Mouse (Mus musculus): ENCODE results near the gene Golph3. TPM values are rescaled to one million over a fixed set of nuclear protein-coding genes. Genes with fewer than 3 reads are reported as not detected.

The Golph3 gene
- 78.7 and 116 TPM in 2 replicates for polyA plus RNA-seq (2014; fragmentation: Nextera tagmentation; extraction: Ambion mirVana)

DNA sequence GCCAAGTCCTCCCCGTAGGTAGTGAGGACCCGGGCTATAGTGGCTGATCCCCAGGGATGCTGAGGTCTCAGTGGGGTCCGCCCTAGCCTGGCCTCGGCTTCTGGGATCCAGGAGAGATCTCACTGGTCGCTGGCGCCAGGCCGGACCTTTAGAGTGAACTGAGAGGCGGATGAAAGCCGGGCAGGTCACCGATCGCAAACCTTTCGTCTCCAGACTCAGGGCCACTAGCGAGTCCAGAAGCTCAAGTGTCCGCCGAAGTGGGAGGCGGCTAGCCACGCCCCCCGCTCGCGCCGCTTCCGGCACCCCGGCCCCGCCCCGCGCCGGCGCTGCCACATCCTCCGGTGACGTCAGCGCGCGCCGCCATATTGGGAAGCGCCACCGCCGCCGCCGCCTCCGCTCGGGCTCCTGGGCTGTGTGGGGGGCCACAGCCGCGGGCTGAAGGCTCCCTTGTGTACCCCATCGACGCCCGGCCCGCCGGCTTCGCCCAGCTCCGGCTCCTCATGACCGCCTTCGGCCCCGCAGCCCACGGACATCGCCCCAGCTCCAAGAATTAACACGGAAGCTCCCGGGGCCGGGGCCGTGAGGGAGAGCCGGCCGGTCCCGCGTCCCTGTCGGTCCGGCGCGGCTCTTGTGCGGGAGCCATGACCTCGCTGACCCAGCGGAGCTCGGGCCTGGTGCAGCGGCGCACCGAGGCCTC lies at the start of gene Golph3:
Gene Golph3, plus strand, starts transcription at position 360 of the 697 bp plus-strand sequence.
- WGBS = under 1% methylated on average over 72 of the region's 74 CpGs
- peaks cover 3% of the 10 kb centered on the region; the same call in 1 of the 2 replicates for H3K36me3 ChIP-seq (ENCODE audit: control insufficient read depth, insufficient read depth, low read length)

DNA sequence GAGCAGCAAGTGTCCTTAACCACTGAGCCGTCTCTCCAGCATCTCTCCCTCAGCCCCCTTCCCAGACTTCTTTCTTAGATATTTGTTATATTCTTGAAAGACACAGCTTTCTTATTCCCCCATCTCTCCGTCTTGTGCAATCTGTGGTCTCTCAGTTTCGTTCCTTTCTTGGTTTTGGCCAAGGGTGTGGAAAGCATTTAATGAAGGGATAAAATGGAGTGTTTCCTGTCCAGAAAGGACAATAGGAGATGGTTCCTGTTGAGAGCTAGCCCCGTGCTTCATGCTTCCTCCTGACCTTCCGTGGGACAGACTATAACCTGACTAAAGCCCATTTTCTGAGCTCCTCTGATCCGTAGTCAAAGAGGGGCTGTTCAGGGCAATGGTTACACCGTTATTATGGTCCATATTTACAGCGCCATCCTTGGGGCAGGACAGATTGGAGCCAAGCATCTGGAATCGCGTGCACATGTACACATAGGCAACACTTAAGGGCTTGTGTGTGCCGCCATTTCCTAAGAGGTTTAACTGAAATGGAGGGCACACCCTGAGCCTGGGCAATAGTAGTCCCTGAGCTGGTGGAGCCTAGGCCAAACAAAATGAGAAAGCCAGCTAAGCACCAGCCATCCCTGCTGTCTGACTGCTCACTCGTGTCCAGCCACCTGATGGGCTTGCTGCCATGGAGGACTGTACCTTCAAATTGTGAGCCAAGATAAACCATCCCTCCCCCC lies 47.8 kb upstream of the Golph3 start:
- no peak overlapping the region for H3K4me2 ChIP-seq (replicated peaks; ENCODE audit: low read depth, low read length)
- WGBS = 84% methylated on average over 12 of the region's 12 CpGs
- H3K27me3 ChIP-seq (ENCODE audit: control insufficient read depth, insufficient read depth, low read length) = no peaks in the 10 kb centered on the region

More for the DNA sequence above, at the start of gene Golph3:
- peak within 1 kb of the TSS; percentile 96 for H3K27ac ChIP-seq (ENCODE audit: low read depth, low read length)
- peaks cover 10% of the 10 kb centered on the region; the same call in 1 of the 2 replicates for H3K4me1 ChIP-seq (ENCODE audit: control insufficient read depth, insufficient read depth, low read length)
- peak within 1 kb of the TSS; percentile 99 for H3K4me3 ChIP-seq (ENCODE audit: low read length)
- no peaks in the 10 kb centered on the region for H3K9me3 ChIP-seq (ENCODE audit: control insufficient read depth, low read length)
- peak; percentile 95 for ATAC-seq (ENCODE audit: low FRiP score, low TSS enrichment)
- peak within 1 kb of the TSS; percentile 98 for H3K9ac ChIP-seq (ENCODE audit: low read depth, low read length)
- no peaks in the 10 kb centered on the region for H3K27me3 ChIP-seq (ENCODE audit: control insufficient read depth, insufficient read depth, low read length)
- H3K4me2 ChIP-seq (replicated peaks; ENCODE audit: low read depth, low read length) = peak within 1 kb of the TSS; percentile 84

DNA sequence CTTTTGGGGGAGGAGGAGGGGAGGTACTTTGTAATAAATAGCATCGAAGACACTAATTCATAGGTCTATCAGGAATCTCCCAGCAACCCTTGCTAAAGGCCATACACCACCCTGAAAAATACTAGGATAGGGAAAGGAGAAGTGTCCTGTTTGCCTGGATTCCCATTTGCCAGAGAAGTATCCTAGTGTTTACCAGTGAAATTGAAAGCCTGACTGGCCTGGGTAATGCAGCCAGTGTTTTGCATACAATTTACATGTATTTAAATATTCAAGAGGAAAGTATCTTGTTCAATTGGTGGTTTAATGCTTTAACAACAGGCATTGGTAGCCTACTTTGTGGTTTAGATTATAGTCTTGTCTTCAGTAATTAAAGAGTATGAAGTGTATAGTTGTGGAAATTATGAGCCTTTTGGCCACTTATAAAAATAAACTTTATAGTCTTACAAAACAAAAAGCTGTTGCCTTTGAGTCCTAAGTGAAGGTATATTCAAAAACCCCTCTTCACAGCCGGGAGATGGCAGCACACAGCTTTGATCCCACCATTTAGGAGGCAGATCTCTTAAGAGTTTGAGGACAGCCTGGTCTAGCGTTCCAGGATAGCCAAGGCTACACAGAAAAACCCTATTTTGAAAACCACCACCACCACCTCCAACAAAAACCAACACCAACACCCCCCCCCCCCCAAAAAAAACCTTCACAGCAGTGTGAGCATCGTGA lies 47.0 kb upstream of the Golph3 start:
- no peak overlapping the region for H3K27ac ChIP-seq (ENCODE audit: low read depth, low read length)
- no peak overlapping the region for H3K9ac ChIP-seq (ENCODE audit: low read depth, low read length)
- no peak overlapping the region for H3K4me2 ChIP-seq (replicated peaks; ENCODE audit: low read depth, low read length)
- H3K4me1 ChIP-seq (ENCODE audit: control insufficient read depth, insufficient read depth, low read length) = no peaks in the 10 kb centered on the region
- ATAC-seq (ENCODE audit: low FRiP score, low TSS enrichment) = no peak
- H3K36me3 ChIP-seq (ENCODE audit: control insufficient read depth, insufficient read depth, low read length) = peaks cover 17% of the 10 kb centered on the region
- no peaks in the 10 kb centered on the region for H3K27me3 ChIP-seq (ENCODE audit: control insufficient read depth, insufficient read depth, low read length)
- H3K4me3 ChIP-seq (ENCODE audit: low read length) = no peak overlapping the region
- WGBS = 63% methylated on average over 4 of the region's 4 CpGs
- H3K9me3 ChIP-seq (ENCODE audit: control insufficient read depth, low read length) = no peaks in the 10 kb centered on the region

More for the DNA sequence above, 47.8 kb upstream of the Golph3 start:
- Histone ChIP-seq H3K27ac (ENCODE audit: low read depth, low read length) (no peak overlapping the region), H3K9ac (ENCODE audit: low read depth, low read length) (no peak overlapping the region), H3K4me1 (ENCODE audit: control insufficient read depth, insufficient read depth, low read length) (no peaks in the 10 kb centered on the region), H3K4me3 (ENCODE audit: low read length) (no peak overlapping the region), H3K36me3 (ENCODE audit: control insufficient read depth, insufficient read depth, low read length) (peaks cover 25% of the 10 kb centered on the region), H3K9me3 (ENCODE audit: control insufficient read depth, low read length) (no peaks in the 10 kb centered on the region)
- ATAC-seq (ENCODE audit: low FRiP score, low TSS enrichment) = no peak

DNA sequence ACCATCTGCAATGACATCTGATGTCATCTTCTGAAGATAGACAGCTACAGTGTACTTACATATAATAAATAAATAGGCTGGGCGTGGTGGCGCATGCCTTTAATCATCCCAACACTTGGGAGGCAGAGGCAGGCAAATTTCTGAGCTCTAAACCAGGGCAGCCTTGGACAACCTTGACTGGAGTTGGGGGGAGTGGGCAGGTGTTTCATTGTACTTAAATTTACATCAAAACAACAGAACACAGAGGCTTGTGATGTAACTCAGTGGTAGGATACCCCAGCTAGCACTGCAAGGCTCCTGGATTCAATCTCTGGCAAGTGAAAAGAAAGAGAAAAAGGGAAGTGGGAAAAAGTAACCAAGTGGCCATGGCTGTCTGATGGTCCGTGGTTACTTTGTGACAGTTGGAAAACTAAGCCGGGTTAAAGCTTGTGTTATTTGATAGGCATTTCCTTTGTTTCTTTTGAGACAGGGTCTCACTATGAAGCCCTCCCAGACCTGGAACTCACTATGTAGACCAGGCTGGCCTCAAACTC lies 46.1 kb upstream of the Golph3 start:
- ATAC-seq (ENCODE audit: low FRiP score, low TSS enrichment) = no peak
- Histone ChIP-seq H3K4me3 (ENCODE audit: low read length) (no peak overlapping the region), H3K9ac (ENCODE audit: low read depth, low read length) (no peak overlapping the region), H3K9me3 (ENCODE audit: control insufficient read depth, low read length) (no peaks in the 10 kb centered on the region), H3K4me1 (ENCODE audit: control insufficient read depth, insufficient read depth, low read length) (no peaks in the 10 kb centered on the region), H3K27me3 (ENCODE audit: control insufficient read depth, insufficient read depth, low read length) (no peaks in the 10 kb centered on the region), H3K4me2 (replicated peaks; ENCODE audit: low read depth, low read length) (no peak overlapping the region), H3K36me3 (ENCODE audit: control insufficient read depth, insufficient read depth, low read length) (peaks cover 8% of the 10 kb centered on the region; the same call in 1 of the 2 replicates), H3K27ac (ENCODE audit: low read depth, low read length) (no peak overlapping the region)
- 77% methylated on average over 4 of the region's 4 CpGs for WGBS

DNA sequence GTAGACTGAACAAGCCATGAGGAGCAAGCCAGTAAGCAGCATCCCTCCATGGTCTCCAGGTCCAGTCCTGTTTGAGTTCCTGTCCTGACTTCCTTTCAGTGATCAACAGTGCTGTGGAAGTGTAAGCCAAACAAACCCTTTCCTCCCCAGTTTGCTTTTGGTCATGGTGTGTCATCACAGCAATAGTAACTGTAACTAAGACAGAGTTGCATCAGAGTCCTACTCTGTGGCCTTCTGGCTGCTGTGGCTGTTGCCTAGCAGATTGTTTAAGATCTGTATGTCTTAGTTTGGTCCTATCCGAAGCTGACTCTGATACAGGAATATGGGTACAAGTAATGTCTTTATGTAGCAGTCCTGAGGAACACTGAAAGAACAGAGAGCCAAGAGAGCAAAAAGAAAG lies 41.4 kb upstream of the Golph3 start:
- Histone ChIP-seq H3K4me2 (replicated peaks; ENCODE audit: low read depth, low read length) (no peak overlapping the region), H3K36me3 (ENCODE audit: control insufficient read depth, insufficient read depth, low read length) (no peaks in the 10 kb centered on the region), H3K4me1 (ENCODE audit: control insufficient read depth, insufficient read depth, low read length) (no peaks in the 10 kb centered on the region), H3K27ac (ENCODE audit: low read depth, low read length) (no peak overlapping the region), H3K27me3 (ENCODE audit: control insufficient read depth, insufficient read depth, low read length) (no peaks in the 10 kb centered on the region), H3K9ac (ENCODE audit: low read depth, low read length) (no peak overlapping the region), H3K4me3 (ENCODE audit: low read length) (no peak overlapping the region), H3K9me3 (ENCODE audit: control insufficient read depth, low read length) (no peaks in the 10 kb centered on the region)
- WGBS = 100% methylated on average over 1 of the region's 1 CpGs
- no peak for ATAC-seq (ENCODE audit: low FRiP score, low TSS enrichment)

DNA sequence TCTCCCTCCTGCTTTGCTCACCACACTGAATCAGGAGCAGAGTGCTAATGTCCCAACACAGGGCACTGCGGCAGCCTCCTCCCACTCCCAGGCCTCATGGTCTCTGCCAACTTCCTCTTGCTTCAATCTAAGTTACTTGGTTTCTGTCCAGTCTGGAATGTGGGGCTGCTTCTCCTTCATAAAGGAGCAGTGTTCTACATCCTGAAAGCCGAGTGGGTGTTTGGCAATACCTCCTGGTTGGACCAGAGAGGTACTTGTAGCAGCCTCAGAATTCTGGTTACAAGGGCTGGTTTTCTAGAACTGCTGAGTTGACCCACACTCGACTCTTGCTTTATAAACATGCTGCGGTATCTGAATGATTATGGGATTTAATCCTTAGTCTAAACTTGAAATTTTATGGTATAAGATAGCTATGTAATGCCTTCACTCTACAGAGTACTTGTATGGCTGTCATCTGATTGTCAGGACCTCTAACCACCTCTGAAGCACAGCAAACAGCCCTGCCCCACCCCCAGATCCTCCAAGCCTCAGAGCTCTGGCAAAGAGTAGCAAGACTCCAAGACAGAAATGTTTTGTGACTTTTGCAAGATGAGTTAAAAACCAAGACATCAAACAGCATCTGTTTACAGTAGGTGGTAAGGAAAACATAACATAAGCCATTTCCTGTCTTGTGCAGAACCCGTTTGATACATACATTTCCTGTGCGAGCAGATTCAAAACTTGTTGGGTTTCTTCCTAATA lies 36.3 kb upstream of the Golph3 start:
- ATAC-seq (ENCODE audit: low FRiP score, low TSS enrichment) = no peak
- WGBS = 78% methylated on average over 6 of the region's 6 CpGs
- Histone ChIP-seq H3K9me3 (ENCODE audit: control insufficient read depth, low read length) (no peaks in the 10 kb centered on the region), H3K27me3 (ENCODE audit: control insufficient read depth, insufficient read depth, low read length) (no peaks in the 10 kb centered on the region), H3K9ac (ENCODE audit: low read depth, low read length) (no peak overlapping the region), H3K4me2 (replicated peaks; ENCODE audit: low read depth, low read length) (no peak overlapping the region), H3K4me1 (ENCODE audit: control insufficient read depth, insufficient read depth, low read length) (no peaks in the 10 kb centered on the region), H3K4me3 (ENCODE audit: low read length) (no peak overlapping the region), H3K27ac (ENCODE audit: low read depth, low read length) (no peak overlapping the region), H3K36me3 (ENCODE audit: control insufficient read depth, insufficient read depth, low read length) (no peaks in the 10 kb centered on the region)

DNA sequence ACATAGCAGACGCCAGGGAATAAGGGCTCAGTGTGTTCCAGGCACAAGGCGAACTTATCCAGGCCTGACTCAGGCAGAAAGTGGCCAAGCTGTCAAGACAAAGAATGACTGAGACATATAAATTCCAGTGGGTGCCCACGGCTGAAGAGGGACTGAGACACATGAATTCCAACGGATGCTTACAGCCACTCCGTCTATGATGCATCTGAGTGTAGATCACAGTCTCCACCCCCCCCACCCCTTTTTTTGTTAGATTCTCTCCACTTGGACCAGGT lies 35.8 kb upstream of the Golph3 start:
- Histone ChIP-seq H3K4me1 (ENCODE audit: control insufficient read depth, insufficient read depth, low read length) (no peaks in the 10 kb centered on the region), H3K27me3 (ENCODE audit: control insufficient read depth, insufficient read depth, low read length) (no peaks in the 10 kb centered on the region), H3K4me3 (ENCODE audit: low read length) (no peak overlapping the region), H3K9me3 (ENCODE audit: control insufficient read depth, low read length) (no peaks in the 10 kb centered on the region), H3K4me2 (replicated peaks; ENCODE audit: low read depth, low read length) (no peak overlapping the region), H3K27ac (ENCODE audit: low read depth, low read length) (no peak overlapping the region), H3K9ac (ENCODE audit: low read depth, low read length) (no peak overlapping the region), H3K36me3 (ENCODE audit: control insufficient read depth, insufficient read depth, low read length) (no peaks in the 10 kb centered on the region)
- 74% methylated on average over 5 of the region's 5 CpGs for WGBS
- ATAC-seq (ENCODE audit: low FRiP score, low TSS enrichment) = no peak

DNA sequence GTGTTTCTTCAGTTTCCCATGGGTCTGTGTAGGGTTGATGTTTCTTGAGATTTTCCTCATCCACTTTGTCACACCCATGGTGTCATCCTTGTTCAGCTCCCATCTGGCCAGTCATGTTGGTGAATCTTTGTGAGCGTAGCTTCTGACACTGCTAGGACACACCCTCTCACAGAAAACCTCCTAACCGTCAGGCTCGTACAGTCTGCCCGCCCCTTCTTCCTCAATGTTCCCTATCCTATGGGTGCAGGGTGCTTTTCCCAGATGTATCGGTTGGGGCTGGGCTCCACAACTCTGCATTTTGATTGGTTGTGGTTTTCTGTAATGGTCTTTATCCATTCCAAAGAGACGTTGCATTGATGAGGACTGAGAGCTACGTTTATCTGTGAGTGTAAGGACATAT lies 30.9 kb upstream of the Golph3 start:
- no peaks in the 10 kb centered on the region for H3K36me3 ChIP-seq (ENCODE audit: control insufficient read depth, insufficient read depth, low read length)
- no peak overlapping the region for H3K4me2 ChIP-seq (replicated peaks; ENCODE audit: low read depth, low read length)
- no peak overlapping the region for H3K4me3 ChIP-seq (ENCODE audit: low read length)
- no peak overlapping the region for H3K9ac ChIP-seq (ENCODE audit: low read depth, low read length)
- H3K9me3 ChIP-seq (ENCODE audit: control insufficient read depth, low read length) = no peaks in the 10 kb centered on the region
- no peaks in the 10 kb centered on the region for H3K27me3 ChIP-seq (ENCODE audit: control insufficient read depth, insufficient read depth, low read length)
- 88% methylated on average over 7 of the region's 7 CpGs for whole genome bisulfite sequencing
- no peak overlapping the region for H3K27ac ChIP-seq (ENCODE audit: low read depth, low read length)
- ATAC-seq (ENCODE audit: low FRiP score, low TSS enrichment) = no peak
- H3K4me1 ChIP-seq (ENCODE audit: control insufficient read depth, insufficient read depth, low read length) = no peaks in the 10 kb centered on the region

Measured in kidney, embryonic 14.5 days (tissue).